8 mouse cellular contexts compared by ENCODE assay signal in genomic region chr9:54676531-54676986, GRCm38 (mm10). TPM values are rescaled to one million over a fixed set of nuclear protein-coding genes. Genes with fewer than 3 reads are reported as not detected.
DNase-seq lines count a peak whose midpoint lies in the region; ATAC-seq lines count a peak whose summit lies in the region.

No protein-coding gene starts in this region.

- H3K4me1 ChIP-seq in forebrain, embryonic 10.5 days = peaks cover 9% of the 10 kb centered on the region; the same call in 1 of the 2 replicates
- no peaks in the 10 kb centered on the region for H3K4me1 ChIP-seq in heart, embryonic 16.5 days (ENCODE audit: control insufficient read depth, insufficient read depth, low read length)
- H3K4me1 ChIP-seq in liver, embryonic 13.5 days (replicated peaks) = peaks cover 8% of the 10 kb centered on the region
- H3K4me1 ChIP-seq in stomach, embryonic 15.5 days = no peaks in the 10 kb centered on the region

- no peaks in the 10 kb centered on the region for H3K36me3 ChIP-seq in forebrain, embryonic 10.5 days (replicated peaks)
- H3K36me3 ChIP-seq in heart, embryonic 16.5 days (ENCODE audit: control insufficient read depth, insufficient read depth) = no peaks in the 10 kb centered on the region
- H3K36me3 ChIP-seq in liver, embryonic 13.5 days = no peaks in the 10 kb centered on the region
- no peaks in the 10 kb centered on the region for H3K36me3 ChIP-seq in stomach, embryonic 15.5 days

- DNase-seq in CD8-positive naive resting alpha-beta T cell, adult 2 months (ENCODE audit: low read depth in 2 of 2, low spot score in 2 of 2) = peak; percentile 52 to 66
- DNase-seq in c-Kit-positive CD71-negative TER-119-negative erythroid progenitor cells, embryonic 14.5 days (ENCODE audit: low read depth) = peak; percentile 58
- peak; percentile 85 for DNase-seq in forebrain, embryonic 10.5 days (ENCODE audit: extremely low spot score, low spot score)
- peak; percentile 74 for DNase-seq in kidney, postnatal 14 days
- peak; percentile 54 for DNase-seq in liver, embryonic 13.5 days
- DNase-seq in neural tube, embryonic 10.5 days (ENCODE audit: extremely low spot score, low spot score) = peak; percentile 88

- H3K4me3 ChIP-seq in forebrain, embryonic 10.5 days = peak overlapping the region; percentile 52
- peak overlapping the region; percentile 44 for H3K4me3 ChIP-seq in heart, embryonic 16.5 days (ENCODE audit: low read length)
- H3K4me3 ChIP-seq in liver, embryonic 13.5 days (replicated peaks) = peak overlapping the region; percentile 42
- H3K4me3 ChIP-seq in stomach, embryonic 15.5 days (replicated peaks) = peak overlapping the region; percentile 36

- WGBS in forebrain, embryonic 10.5 days = 2% methylated on average over 14 of the region's 14 CpGs
- under 1% methylated on average over 14 of the region's 14 CpGs for WGBS in heart, embryonic 16.5 days
- WGBS in liver, embryonic 13.5 days (ENCODE audit: insufficient replicate concordance) = 3% methylated on average over 14 of the region's 14 CpGs
- under 1% methylated on average over 14 of the region's 14 CpGs for WGBS in stomach, embryonic 15.5 days

- H3K4me2 ChIP-seq in heart, embryonic 16.5 days (ENCODE audit: low read depth, low read length) = peak overlapping the region; percentile 80
- H3K4me2 ChIP-seq in liver, embryonic 13.5 days = peak overlapping the region; percentile 67
- peak overlapping the region; percentile 74 for H3K4me2 ChIP-seq in stomach, embryonic 15.5 days

- no peaks in the 10 kb centered on the region for H3K9me3 ChIP-seq in forebrain, embryonic 10.5 days
- no peaks in the 10 kb centered on the region for H3K9me3 ChIP-seq in heart, embryonic 16.5 days (replicated peaks; ENCODE audit: control insufficient read depth, low read length)
- no peaks in the 10 kb centered on the region for H3K9me3 ChIP-seq in liver, embryonic 13.5 days (replicated peaks)
- H3K9me3 ChIP-seq in stomach, embryonic 15.5 days = no peaks in the 10 kb centered on the region

- ATAC-seq in heart, embryonic 16.5 days (replicated peaks; ENCODE audit: extremely low read depth, insufficient read depth, low FRiP score) = 0 out of 2 replicates have a peak, but pooled peaks have one; percentile 37
- ATAC-seq in liver, embryonic 13.5 days (ENCODE audit: low read depth) = peak; percentile 58; the same call in 1 of the 2 replicates
- peak; percentile 77 for ATAC-seq in stomach, embryonic 15.5 days (ENCODE audit: insufficient read depth, low FRiP score, low read depth)

- peak overlapping the region; percentile 64 for H3K9ac ChIP-seq in heart, embryonic 16.5 days (ENCODE audit: low read length)
- peak overlapping the region; percentile 51 for H3K9ac ChIP-seq in liver, embryonic 13.5 days
- H3K9ac ChIP-seq in stomach, embryonic 15.5 days = no peak overlapping the region

- H3K27me3 ChIP-seq in forebrain, embryonic 10.5 days (ENCODE audit: poor library complexity, severe bottlenecking) = peaks cover 15% of the 10 kb centered on the region; the same call in 1 of the 2 replicates
- no peaks in the 10 kb centered on the region; the same call in 1 of the 2 replicates for H3K27me3 ChIP-seq in heart, embryonic 16.5 days (ENCODE audit: control insufficient read depth, insufficient read depth, low read length)
- peaks cover 21% of the 10 kb centered on the region for H3K27me3 ChIP-seq in liver, embryonic 13.5 days
- H3K27me3 ChIP-seq in stomach, embryonic 15.5 days (replicated peaks) = no peaks in the 10 kb centered on the region

- H3K27ac ChIP-seq in forebrain, embryonic 10.5 days = peak overlapping the region; percentile 82
- no peak overlapping the region for H3K27ac ChIP-seq in heart, embryonic 16.5 days (ENCODE audit: low read length)
- H3K27ac ChIP-seq in liver, embryonic 13.5 days = no peak overlapping the region
- no peak overlapping the region for H3K27ac ChIP-seq in stomach, embryonic 15.5 days

RNA-seq across cellular contexts. Expression of gene Acsbg1, which starts 14.9 kb away (rescaled TPM):
- polyA plus RNA-seq in forebrain, embryonic 10.5 days (2016; fragmentation: Nextera tagmentation; extraction: Ambion mirVana) = 7.7 and 9.6 TPM in 2 replicates
- polyA plus RNA-seq in heart, embryonic 16.5 days (2015; fragmentation: Nextera tagmentation; extraction: Ambion mirVana) = 0.10 and 0.13 TPM in 2 replicates
- 0.05 and 0.15 TPM in 2 replicates for polyA plus RNA-seq in liver, embryonic 13.5 days (2015; fragmentation: Nextera tagmentation; extraction: Ambion mirVana)
- 1.9 and 3.1 TPM in 2 replicates for polyA plus RNA-seq in stomach, embryonic 15.5 days (2015; fragmentation: Nextera tagmentation; extraction: Ambion mirVana)

RNA-seq across cellular contexts. Expression of gene Dnaja4, which starts 22.1 kb away (rescaled TPM):
- polyA plus RNA-seq in forebrain, embryonic 10.5 days (2016; fragmentation: Nextera tagmentation; extraction: Ambion mirVana) = 3.1 TPM in 2 replicates
- 30.1 and 30.2 TPM in 2 replicates for polyA plus RNA-seq in heart, embryonic 16.5 days (2015; fragmentation: Nextera tagmentation; extraction: Ambion mirVana)
- polyA plus RNA-seq in liver, embryonic 13.5 days (2015; fragmentation: Nextera tagmentation; extraction: Ambion mirVana) = 21.1 and 23.4 TPM in 2 replicates
- polyA plus RNA-seq in stomach, embryonic 15.5 days (2015; fragmentation: Nextera tagmentation; extraction: Ambion mirVana) = 5.8 and 7.3 TPM in 2 replicates

RNA-seq across cellular contexts. Expression of gene Wdr61, which starts 57.8 kb away (rescaled TPM):
- polyA plus RNA-seq in forebrain, embryonic 10.5 days (2016; fragmentation: Nextera tagmentation; extraction: Ambion mirVana) = 183 and 188 TPM in 2 replicates
- 90.3 and 101 TPM in 2 replicates for polyA plus RNA-seq in heart, embryonic 16.5 days (2015; fragmentation: Nextera tagmentation; extraction: Ambion mirVana)
- 118 and 128 TPM in 2 replicates for polyA plus RNA-seq in liver, embryonic 13.5 days (2015; fragmentation: Nextera tagmentation; extraction: Ambion mirVana)
- 147 and 164 TPM in 2 replicates for polyA plus RNA-seq in stomach, embryonic 15.5 days (2015; fragmentation: Nextera tagmentation; extraction: Ambion mirVana)
